Mouse (Mus musculus): ENCODE measurements around the gene Tas1r2. TPM values are rescaled to one million over a fixed set of nuclear protein-coding genes. Genes with fewer than 3 reads are reported as not detected.

Gene Tas1r2
- polyA plus RNA-seq, 1 experiment, result 1.2 TPM

DNA sequence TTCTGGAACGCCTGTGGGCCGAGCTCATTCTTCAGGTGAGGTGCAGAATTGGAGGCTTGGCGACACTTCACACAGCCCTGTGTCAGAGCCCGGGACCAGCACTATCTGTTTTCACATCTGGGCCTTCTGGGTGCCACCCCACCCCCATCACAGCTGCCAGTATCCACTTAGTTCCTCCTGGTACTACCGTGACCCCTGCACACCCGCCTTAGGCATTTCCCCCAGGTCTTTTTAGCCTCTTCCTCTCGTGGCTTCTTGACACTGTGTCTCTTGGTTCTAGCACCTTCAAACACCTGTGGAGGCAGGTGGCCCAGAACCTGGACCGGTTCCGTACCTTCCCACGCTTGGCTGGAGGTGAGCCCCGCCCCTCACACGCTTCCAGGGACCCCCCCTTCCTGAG lies 13.0 kb upstream of the Tas1r2 start:
- TF ChIP-seq MYOG (IDR thresholded peaks at IDR 0.05; ENCODE audit: control insufficient read depth, extremely low read depth, insufficient read length) (no peak), USF1 (IDR thresholded peaks at IDR 0.05; ENCODE audit: low read depth) (no peak)
- no peaks in the 10 kb centered on the region for H3K27me3 ChIP-seq (ENCODE audit: control insufficient read depth, insufficient read depth, insufficient read length)

GRCm38 (mm10) chr4:139640775-139641174 lies 12.6 kb upstream of the Tas1r2 start:
- no peaks in the 10 kb centered on the region for H3K36me3 ChIP-seq (ENCODE audit: control insufficient read depth, insufficient read depth)

More for the DNA sequence above, 13.0 kb upstream of the Tas1r2 start:
- no peaks in the 10 kb centered on the region for H3K36me3 ChIP-seq (ENCODE audit: control insufficient read depth, insufficient read depth)
- no peak overlapping the region for H3K4me3 ChIP-seq (ENCODE audit: insufficient read depth, poor library complexity, severe bottlenecking)
- H3K79me2 ChIP-seq (ENCODE audit: control insufficient read depth, insufficient read depth), result no peaks in the 10 kb centered on the region
- H3K79me3 ChIP-seq (ENCODE audit: low read depth), result no peaks in the 10 kb centered on the region
- no peak overlapping the region for H3ac ChIP-seq (ENCODE audit: control insufficient read depth, insufficient read length, low read depth)

DNA sequence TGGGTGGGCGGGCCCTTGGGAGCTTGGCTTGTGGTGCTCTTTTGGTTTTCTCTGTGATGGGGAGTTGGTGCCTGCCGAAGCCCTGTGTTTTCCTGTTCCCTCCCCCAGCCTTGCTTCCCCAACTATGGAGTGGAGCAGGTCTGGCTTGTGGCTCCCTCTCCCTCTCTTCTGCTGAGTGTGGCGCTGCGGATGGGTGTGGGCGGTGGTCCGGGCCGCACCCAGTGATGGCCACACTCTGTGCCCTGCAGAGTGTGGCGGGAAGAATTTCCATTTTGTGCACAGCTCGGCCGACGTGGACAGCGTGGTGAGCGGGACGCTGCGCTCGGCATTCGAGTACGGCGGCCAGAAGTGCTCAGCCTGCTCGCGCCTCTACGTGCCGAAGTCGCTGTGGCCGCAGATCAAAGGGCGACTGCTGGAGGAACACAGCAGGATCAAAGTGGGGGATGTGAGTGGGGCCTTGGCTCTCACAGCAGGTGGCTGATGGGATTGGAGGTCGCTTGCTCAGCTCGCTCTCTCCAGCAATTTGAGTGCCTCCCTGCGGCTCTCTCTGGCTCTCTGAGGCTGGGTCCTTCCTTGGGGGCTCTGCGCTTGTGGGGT lies 11.4 kb upstream of the Tas1r2 start:
- Histone ChIP-seq H3K27me3 (ENCODE audit: control insufficient read depth, insufficient read depth, insufficient read length) (no peaks in the 10 kb centered on the region), H3K79me3 (ENCODE audit: low read depth) (no peaks in the 10 kb centered on the region), H3K79me2 (ENCODE audit: control insufficient read depth, insufficient read depth) (no peaks in the 10 kb centered on the region), H3K4me3 (ENCODE audit: insufficient read depth, poor library complexity, severe bottlenecking) (no peak overlapping the region), H3K36me3 (ENCODE audit: control insufficient read depth, insufficient read depth) (no peaks in the 10 kb centered on the region), H3ac (ENCODE audit: control insufficient read depth, insufficient read length, low read depth) (no peak overlapping the region)
- TF ChIP-seq CTCF (IDR thresholded peaks at IDR 0.05; ENCODE audit: control insufficient read depth, insufficient read depth, insufficient read length), result no peak
- TF ChIP-seq CEBPB (IDR thresholded peaks at IDR 0.05; ENCODE audit: low read depth), result no peak
- no peak for TF ChIP-seq MYOD1 (IDR thresholded peaks at IDR 0.05; ENCODE audit: control insufficient read depth, insufficient read length, low read depth)
- no peak for TF ChIP-seq USF1 (IDR thresholded peaks at IDR 0.05; ENCODE audit: low read depth)
- TF ChIP-seq MAX (IDR thresholded peaks at IDR 0.05), result no peak
- no peak for TF ChIP-seq FOSL1 (IDR thresholded peaks at IDR 0.05; ENCODE audit: insufficient read depth, low read length, poor library complexity, severe bottlenecking)
- no peak for TF ChIP-seq MYOG (IDR thresholded peaks at IDR 0.05; ENCODE audit: control insufficient read depth, extremely low read depth, insufficient read length)

More at GRCm38 (mm10) chr4:139640775-139641174, 12.6 kb upstream of the Tas1r2 start:
- no peaks in the 10 kb centered on the region for H3K79me3 ChIP-seq (ENCODE audit: low read depth)
- TF ChIP-seq MAX (IDR thresholded peaks at IDR 0.05) (no peak), MYOD1 (IDR thresholded peaks at IDR 0.05; ENCODE audit: control insufficient read depth, insufficient read length, low read depth) (no peak), USF1 (IDR thresholded peaks at IDR 0.05; ENCODE audit: low read depth) (no peak), CEBPB (IDR thresholded peaks at IDR 0.05; ENCODE audit: low read depth) (no peak), CTCF (IDR thresholded peaks at IDR 0.05; ENCODE audit: control insufficient read depth, insufficient read depth, insufficient read length) (no peak), MYOG (IDR thresholded peaks at IDR 0.05; ENCODE audit: control insufficient read depth, extremely low read depth, insufficient read length) (no peak), FOSL1 (IDR thresholded peaks at IDR 0.05; ENCODE audit: insufficient read depth, low read length, poor library complexity, severe bottlenecking) (no peak)
- no peaks in the 10 kb centered on the region for H3K27me3 ChIP-seq (ENCODE audit: control insufficient read depth, insufficient read depth, insufficient read length)
- H3K4me3 ChIP-seq (ENCODE audit: insufficient read depth, poor library complexity, severe bottlenecking), result no peak overlapping the region
- no peaks in the 10 kb centered on the region for H3K79me2 ChIP-seq (ENCODE audit: control insufficient read depth, insufficient read depth)
- H3ac ChIP-seq (ENCODE audit: control insufficient read depth, insufficient read length, low read depth), result no peak overlapping the region

- Histone ChIP-seq H3K4me3 (ENCODE audit: insufficient read depth, poor library complexity, severe bottlenecking) (no peak overlapping the region), H3K27me3 (ENCODE audit: control insufficient read depth, insufficient read depth, insufficient read length) (no peaks in the 10 kb centered on the region), H3ac (ENCODE audit: control insufficient read depth, insufficient read length, low read depth) (no peak overlapping the region), H3K36me3 (ENCODE audit: control insufficient read depth, insufficient read depth) (no peaks in the 10 kb centered on the region), H3K79me2 (ENCODE audit: control insufficient read depth, insufficient read depth) (no peaks in the 10 kb centered on the region), H3K79me3 (ENCODE audit: low read depth) (no peaks in the 10 kb centered on the region)
- no peak for TF ChIP-seq MAX (IDR thresholded peaks at IDR 0.05)
- no peak for TF ChIP-seq CEBPB (IDR thresholded peaks at IDR 0.05; ENCODE audit: low read depth)
- TF ChIP-seq CTCF (IDR thresholded peaks at IDR 0.05; ENCODE audit: control insufficient read depth, insufficient read depth, insufficient read length), result peak; percentile 85
Observed at GRCm38 (mm10) chr4:139643972-139644371, 9.4 kb upstream of the Tas1r2 start.

GRCm38 (mm10) chr4:139646916-139647315 lies 6.4 kb upstream of the Tas1r2 start:
- TF ChIP-seq FOSL1 (IDR thresholded peaks at IDR 0.05; ENCODE audit: insufficient read depth, low read length, poor library complexity, severe bottlenecking) (no peak), USF1 (IDR thresholded peaks at IDR 0.05; ENCODE audit: low read depth) (no peak), MAX (IDR thresholded peaks at IDR 0.05) (no peak), CTCF (IDR thresholded peaks at IDR 0.05; ENCODE audit: control insufficient read depth, insufficient read depth, insufficient read length) (no peak), MYOG (IDR thresholded peaks at IDR 0.05; ENCODE audit: control insufficient read depth, extremely low read depth, insufficient read length) (no peak), CEBPB (IDR thresholded peaks at IDR 0.05; ENCODE audit: low read depth) (no peak), MYOD1 (IDR thresholded peaks at IDR 0.05; ENCODE audit: control insufficient read depth, insufficient read length, low read depth) (no peak)
- H3K36me3 ChIP-seq (ENCODE audit: control insufficient read depth, insufficient read depth), result no peaks in the 10 kb centered on the region
- H3K79me2 ChIP-seq (ENCODE audit: control insufficient read depth, insufficient read depth), result no peaks in the 10 kb centered on the region
- no peaks in the 10 kb centered on the region for H3K27me3 ChIP-seq (ENCODE audit: control insufficient read depth, insufficient read depth, insufficient read length)
- no peaks in the 10 kb centered on the region for H3K79me3 ChIP-seq (ENCODE audit: low read depth)
- no peak overlapping the region for H3ac ChIP-seq (ENCODE audit: control insufficient read depth, insufficient read length, low read depth)
- H3K4me3 ChIP-seq (ENCODE audit: insufficient read depth, poor library complexity, severe bottlenecking), result no peak overlapping the region

DNA sequence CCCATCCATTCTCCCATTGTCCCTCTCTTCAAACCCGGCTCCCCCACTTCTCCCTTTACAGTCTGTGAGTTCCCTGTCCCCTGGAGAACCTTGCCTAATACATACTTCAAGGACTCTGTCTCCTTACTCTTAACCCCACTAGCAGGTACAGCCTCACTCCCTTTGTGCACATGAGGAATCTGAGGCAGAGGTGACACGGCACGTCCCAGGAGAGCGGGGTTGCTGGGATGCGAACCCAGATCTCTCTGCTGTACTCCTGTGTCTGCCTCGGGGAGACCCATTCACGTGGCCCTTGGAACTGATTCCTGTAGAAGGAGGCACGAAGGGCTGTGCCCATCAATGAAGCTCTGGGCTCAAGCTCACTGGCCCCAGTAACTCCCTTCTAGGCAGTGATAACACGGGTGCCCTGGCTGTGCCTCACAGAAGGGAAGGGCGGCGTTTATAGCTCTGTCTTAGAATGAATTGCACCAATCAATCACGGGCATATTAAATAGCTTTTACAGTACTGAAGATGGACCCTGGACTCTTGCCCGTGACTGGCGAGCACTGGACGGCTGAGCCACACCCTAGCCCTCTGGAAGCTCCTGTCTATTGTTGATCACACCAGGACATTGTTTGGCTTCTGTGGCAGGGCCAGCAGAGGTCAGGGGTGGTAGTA lies 3.1 kb upstream of the Tas1r2 start:
- no peak overlapping the region for H3ac ChIP-seq (ENCODE audit: control insufficient read depth, insufficient read length, low read depth)
- H3K79me2 ChIP-seq (ENCODE audit: control insufficient read depth, insufficient read depth), result no peaks in the 10 kb centered on the region
- no peaks in the 10 kb centered on the region for H3K79me3 ChIP-seq (ENCODE audit: low read depth)
- no peak overlapping the region for H3K4me3 ChIP-seq (ENCODE audit: insufficient read depth, poor library complexity, severe bottlenecking)
- H3K27me3 ChIP-seq (ENCODE audit: control insufficient read depth, insufficient read depth, insufficient read length), result no peaks in the 10 kb centered on the region
- TF ChIP-seq USF1 (IDR thresholded peaks at IDR 0.05; ENCODE audit: low read depth) (no peak), CEBPB (IDR thresholded peaks at IDR 0.05; ENCODE audit: low read depth) (no peak), CTCF (IDR thresholded peaks at IDR 0.05; ENCODE audit: control insufficient read depth, insufficient read depth, insufficient read length) (no peak), MAX (IDR thresholded peaks at IDR 0.05) (no peak), MYOD1 (IDR thresholded peaks at IDR 0.05; ENCODE audit: control insufficient read depth, insufficient read length, low read depth) (no peak), FOSL1 (IDR thresholded peaks at IDR 0.05; ENCODE audit: insufficient read depth, low read length, poor library complexity, severe bottlenecking) (no peak), MYOG (IDR thresholded peaks at IDR 0.05; ENCODE audit: control insufficient read depth, extremely low read depth, insufficient read length) (no peak)
- H3K36me3 ChIP-seq (ENCODE audit: control insufficient read depth, insufficient read depth), result no peaks in the 10 kb centered on the region

Data from C2C12 (cell line).